Mouse (Mus musculus) frontal cortex, postnatal 10 days (tissue): ENCODE measurements around the gene Pdzrn3.

Experiments used
- DNase-seq, 2 experiments: peaks; one replicate each; pipeline ENCODE4 v3.0.0; 2022; ENCODE audit warnings: low spot score in 2 of 2, mixed read lengths in 1 of 2

Gene Pdzrn3

GRCm38 (mm10) chr6:101290160-101290559 lies 87.5 kb downstream of the Pdzrn3 start:
- no peak for DNase-seq

GRCm38 (mm10) chr6:101289428-101289827 lies 88.3 kb downstream of the Pdzrn3 start:
- peak in 1 of 2 experiments; percentile 21 for DNase-seq

- no peak for DNase-seq
Measured at GRCm38 (mm10) chr6:101287566-101288173, 90.0 kb downstream of the Pdzrn3 start.

- no peak for DNase-seq
Measured at GRCm38 (mm10) chr6:101287077-101287476, 90.6 kb downstream of the Pdzrn3 start.

GRCm38 (mm10) chr6:101284368-101284955 lies 93.2 kb downstream of the Pdzrn3 start:
- no peak for DNase-seq

- DNase-seq, result no peak
Measured at GRCm38 (mm10) chr6:101283891-101284290, 93.8 kb downstream of the Pdzrn3 start.

GRCm38 (mm10) chr6:101281644-101282043 lies 96.1 kb downstream of the Pdzrn3 start:
- no peak for DNase-seq

- no peak for DNase-seq
Measured at GRCm38 (mm10) chr6:101280811-101281218, 96.9 kb downstream of the Pdzrn3 start.

GRCm38 (mm10) chr6:101278286-101278932 lies 99.3 kb downstream of the Pdzrn3 start:
- DNase-seq, result no peak

- no peak for DNase-seq
Measured at GRCm38 (mm10) chr6:101276261-101276660, 101.4 kb downstream of the Pdzrn3 start.

- no peak for DNase-seq
Measured at GRCm38 (mm10) chr6:101275806-101276205, 101.9 kb downstream of the Pdzrn3 start.

- DNase-seq, result no peak
Measured at GRCm38 (mm10) chr6:101274846-101275245, 102.9 kb downstream of the Pdzrn3 start.

- no peak for DNase-seq
Measured at GRCm38 (mm10) chr6:101272256-101272655, 105.4 kb downstream of the Pdzrn3 start.

GRCm38 (mm10) chr6:101271378-101272135 lies 106.1 kb downstream of the Pdzrn3 start:
- no peak for DNase-seq

GRCm38 (mm10) chr6:101270095-101270826 lies 107.4 kb downstream of the Pdzrn3 start:
- no peak for DNase-seq

GRCm38 (mm10) chr6:101269335-101270094 lies 108.2 kb downstream of the Pdzrn3 start:
- no peak for DNase-seq

GRCm38 (mm10) chr6:101268266-101268665 lies 109.4 kb downstream of the Pdzrn3 start:
- DNase-seq, result no peak

- peak; percentile 61 to 68 for DNase-seq
Measured at GRCm38 (mm10) chr6:101266787-101267186, 110.9 kb downstream of the Pdzrn3 start.

GRCm38 (mm10) chr6:101263544-101263943 lies 114.2 kb downstream of the Pdzrn3 start:
- DNase-seq, result no peak

- no peak for DNase-seq
Measured at GRCm38 (mm10) chr6:101261513-101261912, 116.2 kb downstream of the Pdzrn3 start.

- DNase-seq, result no peak
Measured at GRCm38 (mm10) chr6:101259411-101259810, 118.3 kb downstream of the Pdzrn3 start.
